Mouse (Mus musculus) MEL (cell line): ENCODE measurements around the gene Mbd6. TPM values are rescaled to one million over a fixed set of nuclear protein-coding genes. Genes with fewer than 3 reads are reported as not detected.

Experiments used
- DNase-seq: peaks from one replicate; pipeline ENCODE4 v3.0.0; 2011; ENCODE audit warnings: low read depth, low spot score
- H3K27ac ChIP-seq: 2 replicates; pipeline ENCODE4 v1.5.1; 2012; ENCODE audit warnings: low read depth, mild to moderate bottlenecking, control low read depth, low read length, moderate library complexity; ENCODE audit not compliant: control insufficient read depth
- H3K27me3 ChIP-seq, 2 experiments: fragments of 150-350 bp in 1 of 2; sonication (generic) in 1 of 2; 2 replicates each; pipeline ENCODE4 v1.6.1; 2012; ENCODE audit warnings: low read length in 2 of 2, mild to moderate bottlenecking in 2 of 2, improper control_type of control experiment in 1 of 2, moderate library complexity in 1 of 2; ENCODE audit not compliant: insufficient read depth in 2 of 2, control insufficient read depth in 1 of 2
- H3K36me3 ChIP-seq, 2 experiments: 2 replicates each; pipeline ENCODE4 v1.6.1; 2012 to 2014; ENCODE audit warnings: low read length in 2 of 2, improper control_type of control experiment in 1 of 2, inconsistent platforms in 1 of 2, mild to moderate bottlenecking in 1 of 2; ENCODE audit not compliant: insufficient read depth in 2 of 2, control insufficient read depth in 1 of 2
- H3K4me1 ChIP-seq, 2 experiments: fragments of 150-350 bp in 1 of 2; sonication (generic) in 1 of 2; 2 replicates each; pipeline ENCODE4 v1.6.1; 2012; ENCODE audit warnings: low read length in 2 of 2, improper control_type of control experiment in 1 of 2, mild to moderate bottlenecking in 1 of 2; ENCODE audit not compliant: insufficient read depth in 2 of 2, control insufficient read depth in 1 of 2
- H3K4me3 ChIP-seq, 2 experiments: fragments of 150-350 bp in 1 of 2; sonication (generic) in 1 of 2; 2 replicates each; pipeline ENCODE4 v1.5.1; 2012; ENCODE audit warnings: low read depth in 2 of 2, low read length in 2 of 2, mild to moderate bottlenecking in 2 of 2, moderate library complexity in 2 of 2, control low read depth in 1 of 2, improper control_type of control experiment in 1 of 2; ENCODE audit not compliant: control insufficient read depth in 1 of 2, insufficient read depth in 1 of 2
- H3K79me2 ChIP-seq: 2 replicates; pipeline ENCODE4 v1.6.1; 2012; ENCODE audit warnings: mild to moderate bottlenecking, low read length, moderate library complexity; ENCODE audit not compliant: control insufficient read depth, poor library complexity, insufficient read depth
- H3K9ac ChIP-seq: 2 replicates; pipeline ENCODE4 v1.6.1; 2012; ENCODE audit warnings: low read depth, mild to moderate bottlenecking, control low read depth, low read length, moderate library complexity; ENCODE audit not compliant: control insufficient read depth, poor library complexity, severe bottlenecking
- H3K9me3 ChIP-seq: fragments of 150-350 bp; sonication (generic); replicated peaks from 2 replicates; pipeline ENCODE4 v1.6.1; 2012; ENCODE audit warnings: mild to moderate bottlenecking, low read length, improper control_type of control experiment, moderate library complexity; ENCODE audit not compliant: insufficient read depth
- CHD1 ChIP-seq: IDR thresholded peaks from 2 replicates; pipeline ENCODE4 v1.6.1; 2012; ENCODE audit warnings: low read depth, mild to moderate bottlenecking, inconsistent platforms, low read length, improper control_type of control experiment
- CTCF ChIP-seq, 3 experiments: IDR thresholded peaks in 2 of 3; conservative IDR thresholded peaks in 1 of 3; 2 replicates each; pipeline ENCODE4 v1.5.1; 2011 to 2012; ENCODE audit warnings: low read length in 3 of 3, low read depth in 2 of 3, mild to moderate bottlenecking in 2 of 3, improper control_type of control experiment in 1 of 3, inconsistent platforms in 1 of 3, mixed read lengths in 1 of 3, moderate library complexity in 1 of 3; ENCODE audit not compliant: control insufficient read depth in 1 of 3, insufficient read depth in 1 of 3, poor library complexity in 1 of 3, severe bottlenecking in 1 of 3
- E2F4 ChIP-seq: IDR thresholded peaks from 2 replicates; pipeline ENCODE4 v1.6.1; 2011; ENCODE audit warnings: low read depth, low read length, improper control_type of control experiment, borderline replicate concordance
- ELF1 ChIP-seq: IDR thresholded peaks from 2 replicates; pipeline ENCODE4 v1.6.1; 2014; ENCODE audit warnings: low read depth, mild to moderate bottlenecking, inconsistent platforms, low read length, improper control_type of control experiment, moderate library complexity
- GABPA ChIP-seq: IDR thresholded peaks from 2 replicates; pipeline ENCODE4 v1.6.1; 2012; ENCODE audit warnings: low read depth, mild to moderate bottlenecking, inconsistent platforms, low read length, improper control_type of control experiment, moderate library complexity
- GATA1 ChIP-seq: IDR thresholded peaks from 2 replicates; pipeline ENCODE4 v1.6.1; 2011; ENCODE audit warnings: low read depth, low read length, improper control_type of control experiment
- HCFC1 ChIP-seq: IDR thresholded peaks from 2 replicates; pipeline ENCODE4 v1.6.1; 2012; ENCODE audit warnings: low read depth, mild to moderate bottlenecking, inconsistent platforms, low read length, improper control_type of control experiment, moderate library complexity
- JUND ChIP-seq: IDR thresholded peaks from 2 replicates; pipeline ENCODE4 v1.6.1; 2011; ENCODE audit warnings: low read depth, mild to moderate bottlenecking, improper control_type of control experiment, low read length
- KAT2A ChIP-seq: conservative IDR thresholded peaks from 2 replicates; pipeline ENCODE4 v1.6.1; 2012; ENCODE audit warnings: low read depth, low read length, improper control_type of control experiment, inconsistent platforms
- MAFK ChIP-seq: IDR thresholded peaks from 2 replicates; pipeline ENCODE4 v1.6.1; 2011; ENCODE audit warnings: low read depth, mild to moderate bottlenecking, low read length, improper control_type of control experiment, borderline replicate concordance
- MAX ChIP-seq: IDR thresholded peaks from 2 replicates; pipeline ENCODE4 v1.6.1; 2011; ENCODE audit warnings: low read length, improper control_type of control experiment
- MEF2A ChIP-seq: IDR thresholded peaks from 2 replicates; pipeline ENCODE4 v1.6.1; 2014; ENCODE audit warnings: low read depth, mild to moderate bottlenecking, inconsistent platforms, low read length, improper control_type of control experiment; ENCODE audit not compliant: poor library complexity, insufficient replicate concordance, severe bottlenecking; ENCODE audit errors: extremely low read depth
- MXI1 ChIP-seq: IDR thresholded peaks from 2 replicates; pipeline ENCODE4 v1.6.1; 2011; ENCODE audit warnings: mild to moderate bottlenecking, low read depth, low read length, improper control_type of control experiment
- MYC ChIP-seq: IDR thresholded peaks from 2 replicates; pipeline ENCODE4 v1.6.1; 2011; ENCODE audit warnings: low read depth, mild to moderate bottlenecking, low read length, improper control_type of control experiment, moderate library complexity
- NRF1 ChIP-seq: IDR thresholded peaks from 2 replicates; pipeline ENCODE4 v1.6.1; 2014; ENCODE audit warnings: low read depth, mild to moderate bottlenecking, inconsistent platforms, low read length, improper control_type of control experiment, moderate library complexity; ENCODE audit not compliant: poor library complexity, insufficient read depth, severe bottlenecking
- POLR2A ChIP-seq, 2 experiments: IDR thresholded peaks; 2 replicates each; pipeline ENCODE4 v1.6.1; 2011 to 2012; ENCODE audit warnings: low read length in 2 of 2, mild to moderate bottlenecking in 2 of 2, control low read depth in 1 of 2, improper control_type of control experiment in 1 of 2, low read depth in 1 of 2, moderate library complexity in 1 of 2; ENCODE audit not compliant: control insufficient read depth in 1 of 2, insufficient read depth in 1 of 2, poor library complexity in 1 of 2
- POLR2AphosphoS2 ChIP-seq: IDR thresholded peaks from 2 replicates; pipeline ENCODE4 v1.6.1; 2011; ENCODE audit warnings: low read length, improper control_type of control experiment
- POLR2AphosphoS5 ChIP-seq: IDR thresholded peaks from 2 replicates; pipeline ENCODE4 v1.6.1; 2012; ENCODE audit warnings: low read depth, borderline replicate concordance, mild to moderate bottlenecking, inconsistent platforms, low read length, moderate library complexity, mixed read lengths
- SIN3A ChIP-seq: IDR thresholded peaks from 2 replicates; pipeline ENCODE4 v1.6.1; 2012; ENCODE audit warnings: low read length, improper control_type of control experiment, inconsistent platforms
- SMC3 ChIP-seq: IDR thresholded peaks from 2 replicates; pipeline ENCODE4 v1.6.1; 2011; ENCODE audit warnings: low read depth, low read length, improper control_type of control experiment
- TAL1 ChIP-seq: IDR thresholded peaks from 2 replicates; pipeline ENCODE4 v1.6.1; 2012; ENCODE audit warnings: mild to moderate bottlenecking, inconsistent platforms, low read length, moderate library complexity, mixed read lengths
- TBP ChIP-seq: IDR thresholded peaks from 2 replicates; pipeline ENCODE4 v1.8.0; 2011; ENCODE audit warnings: low read depth, low read length, improper control_type of control experiment
- TCF12 ChIP-seq: IDR thresholded peaks from 2 replicates; pipeline ENCODE4 v1.6.1; 2014; ENCODE audit warnings: low read depth, mild to moderate bottlenecking, inconsistent platforms, low read length, improper control_type of control experiment, moderate library complexity
- UBTF ChIP-seq: IDR thresholded peaks from 2 replicates; pipeline ENCODE4 v1.6.1; 2012; ENCODE audit warnings: low read depth, mild to moderate bottlenecking, inconsistent platforms, low read length, improper control_type of control experiment, moderate library complexity, borderline replicate concordance; ENCODE audit not compliant: insufficient read depth
- USF2 ChIP-seq, 2 experiments: IDR thresholded peaks; 2 replicates each; pipeline ENCODE4 v1.6.1; 2011 to 2012; ENCODE audit warnings: improper control_type of control experiment in 2 of 2, low read length in 2 of 2, borderline replicate concordance in 1 of 2, inconsistent platforms in 1 of 2, low read depth in 1 of 2, mild to moderate bottlenecking in 1 of 2; ENCODE audit not compliant: insufficient read depth in 1 of 2
- ZC3H11A ChIP-seq: IDR thresholded peaks from 2 replicates; pipeline ENCODE4 v1.6.1; 2012; ENCODE audit warnings: low read depth, mild to moderate bottlenecking, inconsistent platforms, low read length, improper control_type of control experiment
- ZKSCAN1 ChIP-seq: IDR thresholded peaks from 2 replicates; pipeline ENCODE4 v1.6.1; 2012; ENCODE audit warnings: low read depth, mild to moderate bottlenecking, inconsistent platforms, low read length, improper control_type of control experiment, moderate library complexity
- ZMIZ1 ChIP-seq: IDR thresholded peaks from 2 replicates; pipeline ENCODE4 v1.6.1; 2012; ENCODE audit warnings: low read depth, mild to moderate bottlenecking, inconsistent platforms, low read length, improper control_type of control experiment, moderate library complexity
- polyA plus RNA-seq, 2 experiments: library from polyadenylated mRNA; stranded (reverse) in 1 of 2; unstranded in 1 of 2; fragments of >175 nt in 1 of 2; fragments of >200 nt in 1 of 2; gene quantifications; 2 replicates each; pipeline versions ENCODE4 v1.2.1 to v1.2.4; 2012; ENCODE audit warnings: low replicate concordance in 2 of 2, low read depth in 1 of 2; ENCODE audit not compliant: insufficient read length in 2 of 2, insufficient read depth in 1 of 2, missing spikeins in 1 of 2
- total RNA-seq: library from RNA; depleted of rRNA; stranded (reverse); fragments of 300-350 nt; gene quantifications from 2 replicates; pipeline ENCODE4 v1.2.3, GENCODE M21; 2012

The Mbd6 gene
- total and polyA plus RNA-seq, 3 experiments, result 4.2 to 44.8 TPM; not detected in 1

DNA sequence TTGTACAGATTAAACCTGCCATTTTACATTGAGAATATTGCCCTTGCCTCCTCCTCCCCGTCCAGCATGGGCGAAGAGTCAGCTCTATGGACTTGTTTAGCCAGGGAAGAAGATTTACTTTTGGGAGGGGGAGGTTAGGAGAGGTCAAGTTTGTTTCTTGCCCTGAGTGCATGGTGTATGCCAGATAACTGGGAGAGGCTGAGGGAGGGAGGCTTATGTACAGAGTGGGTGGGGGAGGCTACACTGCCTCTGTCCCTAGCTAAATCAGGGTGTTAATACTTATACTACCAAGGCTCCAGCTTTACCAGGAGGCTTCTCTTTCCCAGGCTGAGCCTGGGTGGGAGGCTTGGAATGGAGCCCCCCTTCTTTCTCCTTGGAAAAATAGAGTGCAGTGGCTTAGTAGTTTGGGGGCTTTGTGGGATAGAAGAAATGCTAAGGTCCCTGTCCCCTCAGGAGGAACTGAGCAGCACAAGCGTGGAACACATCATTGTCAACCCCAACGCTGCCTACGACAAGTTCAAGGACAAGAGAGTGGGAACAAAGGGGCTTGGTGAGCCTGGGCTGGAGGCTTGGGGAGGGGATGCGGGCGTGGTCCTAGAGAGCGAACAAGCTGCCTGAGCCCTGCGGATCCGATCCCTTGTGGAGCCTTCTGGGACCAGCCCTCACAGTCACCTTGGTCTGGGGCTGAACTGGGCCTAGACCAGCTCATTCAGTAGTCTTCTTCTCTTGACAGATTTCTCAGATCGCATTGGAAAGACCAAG is 14.4 kb downstream of the Mbd6 start:
- no peaks in the 10 kb centered on the region for H3K9me3 ChIP-seq
- peak; percentile 23 for DNase-seq
- no peaks in the 10 kb centered on the region for H3K27me3 ChIP-seq
- H3K36me3 ChIP-seq, result peaks cover 6 to 26% of the 10 kb centered on the region in 2 experiments
- H3K27ac ChIP-seq, result peak overlapping the region; percentile 14; the same call in 1 of the 2 replicates
- TF ChIP-seq E2F4 (no peak), MXI1 (no peak), SIN3A (no peak), POLR2A (IDR thresholded peaks at IDR 0.05; ENCODE audit: control insufficient read depth in 1 of 2, insufficient read depth in 1 of 2, low read depth in 1 of 2, low read length in 2 of 2, poor library complexity in 1 of 2) (no peak), MAFK (no peak), GATA1 (no peak), NRF1 (no peak), USF2 (IDR thresholded peaks at IDR 0.05; ENCODE audit: borderline replicate concordance in 1 of 2, insufficient read depth in 1 of 2, low read depth in 1 of 2, low read length in 2 of 2) (no peak)
- peaks cover 0 to 11% of the 10 kb centered on the region in 2 experiments; a peak in 2 of 4 replicates for H3K4me1 ChIP-seq
- peaks cover 32% of the 10 kb centered on the region for H3K79me2 ChIP-seq
- H3K9ac ChIP-seq, result peak overlapping the region; percentile 64
- peak overlapping the region; percentile 59 to 80 for H3K4me3 ChIP-seq

DNA sequence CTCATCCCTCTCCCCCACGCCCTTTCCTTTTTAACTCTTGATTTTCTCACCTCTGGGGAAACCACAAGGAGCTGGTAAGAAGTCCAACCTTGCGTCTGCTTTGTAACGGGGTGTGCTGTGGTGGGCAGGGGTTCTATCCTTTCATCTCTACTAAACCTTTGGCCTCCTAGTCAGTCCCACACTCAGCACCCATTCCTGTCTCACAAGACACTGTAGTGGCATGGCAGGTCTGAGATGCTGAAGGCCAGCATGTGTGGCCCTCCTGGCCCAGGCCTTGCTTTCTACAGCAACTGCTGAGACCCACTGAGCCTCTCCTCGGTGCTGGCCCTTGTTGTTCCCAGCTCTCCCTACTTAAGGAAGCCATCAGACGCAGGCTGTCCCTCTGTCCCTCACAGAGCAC is 16.4 kb downstream of the Mbd6 start:
- peak; percentile 54 for DNase-seq
- Histone ChIP-seq H3K27me3 (no peaks in the 10 kb centered on the region), H3K9ac (peak overlapping the region; percentile 64), H3K36me3 (peaks cover 15 to 22% of the 10 kb centered on the region in 2 experiments), H3K27ac (peak overlapping the region; percentile 97), H3K4me1 (peaks cover 0 to 12% of the 10 kb centered on the region in 2 experiments; a peak in 3 of 4 replicates), H3K79me2 (peaks cover 37% of the 10 kb centered on the region), H3K4me3 (peak overlapping the region; percentile 59 to 80), H3K9me3 (no peaks in the 10 kb centered on the region)
- no peak for TF ChIP-seq HCFC1
- no peak for TF ChIP-seq GABPA
- no peak for TF ChIP-seq ZKSCAN1
- TF ChIP-seq POLR2AphosphoS2, result peak; percentile 29; the same call in 1 of the 2 replicates
- TF ChIP-seq ZC3H11A, result no peak
- no peak for TF ChIP-seq TBP
- no peak for TF ChIP-seq KAT2A
- TF ChIP-seq ELF1, result no peak
- no peak for TF ChIP-seq USF2 (IDR thresholded peaks at IDR 0.05; ENCODE audit: borderline replicate concordance in 1 of 2, insufficient read depth in 1 of 2, low read depth in 1 of 2, low read length in 2 of 2)
- TF ChIP-seq UBTF, result no peak
- TF ChIP-seq TCF12, result no peak
- TF ChIP-seq MAX, result peak; percentile 26; the same call in 1 of the 2 replicates
- peak; percentile 40; the same call in 1 of the 2 replicates for TF ChIP-seq POLR2AphosphoS5
- TF ChIP-seq MEF2A, result no peak
- TF ChIP-seq SMC3, result no peak
- no peak for TF ChIP-seq JUND
- no peak for TF ChIP-seq MYC
- TF ChIP-seq TAL1, result no peak
- no peak for TF ChIP-seq CTCF (IDR thresholded peaks at IDR 0.05 in 2 of 3, conservative IDR thresholded peaks at IDR 0.05 in 1 of 3; ENCODE audit: control insufficient read depth in 1 of 3, insufficient read depth in 1 of 3, low read depth in 2 of 3, low read length in 3 of 3, poor library complexity in 1 of 3, severe bottlenecking in 1 of 3)
- TF ChIP-seq ZMIZ1, result no peak
- TF ChIP-seq MAFK, result no peak
- 0 out of 2 replicates have a peak, but pooled peaks have one; percentile 52 for TF ChIP-seq CHD1
- TF ChIP-seq POLR2A (IDR thresholded peaks at IDR 0.05; ENCODE audit: control insufficient read depth in 1 of 2, insufficient read depth in 1 of 2, low read depth in 1 of 2, low read length in 2 of 2, poor library complexity in 1 of 2), result peak in 1 of 2 experiments; percentile 42; a peak in 1 of 4 replicates
- TF ChIP-seq E2F4, result no peak
